Mouse (Mus musculus): ENCODE measurements around the gene Flvcr1. TPM values are rescaled to one million over a fixed set of nuclear protein-coding genes. Genes with fewer than 3 reads are reported as not detected.
"Not testable (repeated sequence)": the region's sequence is repeated elsewhere in the genome, so short reads cannot be mapped to it uniquely, and the experiment has no call there.

Gene Flvcr1
- polyA plus RNA-seq, 1 experiment from 2014 or later: 8.6 TPM

DNA sequence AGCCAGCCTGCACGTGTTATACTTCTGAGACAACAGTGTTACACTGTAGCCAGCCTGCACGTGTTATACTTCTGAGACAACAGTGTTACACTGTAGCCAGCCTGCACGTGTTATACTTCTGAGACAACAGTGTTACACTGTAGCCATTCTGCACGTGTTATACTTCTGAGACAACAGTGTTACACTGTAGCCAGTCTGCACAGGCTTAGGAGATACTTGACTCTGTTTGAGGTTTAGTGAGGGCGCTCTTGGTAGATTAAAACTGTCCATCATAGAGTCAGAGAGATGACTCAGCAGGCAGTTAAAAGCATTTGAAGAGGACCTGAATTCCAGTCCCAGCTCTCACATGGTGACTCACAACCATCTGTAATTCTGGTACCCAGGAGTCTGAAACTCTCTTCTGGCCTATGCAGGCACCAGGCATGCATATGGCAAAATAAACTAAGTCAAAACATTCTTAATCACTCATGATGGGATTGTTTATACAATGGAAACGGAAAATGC is 5.0 kb upstream of the Flvcr1 start:
- WGBS: 87% methylated on average over 6 of the region's 6 CpGs
- H3K4me3 ChIP-seq; DNase-seq (ENCODE audit: low spot score); H3K36me3 ChIP-seq; H3K9me3 ChIP-seq (replicated peaks); H3K27ac ChIP-seq (replicated peaks); H3K27me3 ChIP-seq (ENCODE audit: low read depth, poor library complexity, severe bottlenecking): not testable (repeated sequence)
- H3K4me1 ChIP-seq: peaks cover 16% of the 10 kb centered on the region

DNA sequence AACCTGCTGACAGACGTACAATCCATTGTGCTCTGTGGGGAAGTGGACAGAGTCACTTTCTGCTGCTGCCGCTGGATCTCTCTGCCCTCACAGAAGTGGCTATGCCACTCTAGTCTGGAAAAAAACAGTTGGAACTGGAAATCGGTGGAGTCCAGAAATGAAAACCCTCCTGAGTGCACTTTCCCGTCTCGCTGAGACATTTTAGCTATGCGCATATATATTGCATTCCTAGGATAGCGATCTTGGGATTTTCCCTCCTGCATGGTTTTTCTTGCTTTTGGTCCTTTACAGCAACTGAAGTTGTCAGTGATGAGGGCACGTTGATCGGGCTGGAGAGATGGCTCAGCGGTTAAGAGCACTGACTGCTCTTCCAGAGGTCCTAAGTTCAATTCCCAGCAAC is 4.2 kb upstream of the Flvcr1 start:
- Histone ChIP-seq H3K36me3 (no peaks in the 10 kb centered on the region), H3K9me3 (replicated peaks) (no peaks in the 10 kb centered on the region), H3K27me3 (ENCODE audit: low read depth, poor library complexity, severe bottlenecking) (no peaks in the 10 kb centered on the region), H3K4me3 (no peak overlapping the region), H3K4me1 (peaks cover 15% of the 10 kb centered on the region), H3K27ac (replicated peaks) (no peak overlapping the region)
- 77% methylated on average over 10 of the region's 10 CpGs for WGBS
- DNase-seq (ENCODE audit: low spot score): no peak

DNA sequence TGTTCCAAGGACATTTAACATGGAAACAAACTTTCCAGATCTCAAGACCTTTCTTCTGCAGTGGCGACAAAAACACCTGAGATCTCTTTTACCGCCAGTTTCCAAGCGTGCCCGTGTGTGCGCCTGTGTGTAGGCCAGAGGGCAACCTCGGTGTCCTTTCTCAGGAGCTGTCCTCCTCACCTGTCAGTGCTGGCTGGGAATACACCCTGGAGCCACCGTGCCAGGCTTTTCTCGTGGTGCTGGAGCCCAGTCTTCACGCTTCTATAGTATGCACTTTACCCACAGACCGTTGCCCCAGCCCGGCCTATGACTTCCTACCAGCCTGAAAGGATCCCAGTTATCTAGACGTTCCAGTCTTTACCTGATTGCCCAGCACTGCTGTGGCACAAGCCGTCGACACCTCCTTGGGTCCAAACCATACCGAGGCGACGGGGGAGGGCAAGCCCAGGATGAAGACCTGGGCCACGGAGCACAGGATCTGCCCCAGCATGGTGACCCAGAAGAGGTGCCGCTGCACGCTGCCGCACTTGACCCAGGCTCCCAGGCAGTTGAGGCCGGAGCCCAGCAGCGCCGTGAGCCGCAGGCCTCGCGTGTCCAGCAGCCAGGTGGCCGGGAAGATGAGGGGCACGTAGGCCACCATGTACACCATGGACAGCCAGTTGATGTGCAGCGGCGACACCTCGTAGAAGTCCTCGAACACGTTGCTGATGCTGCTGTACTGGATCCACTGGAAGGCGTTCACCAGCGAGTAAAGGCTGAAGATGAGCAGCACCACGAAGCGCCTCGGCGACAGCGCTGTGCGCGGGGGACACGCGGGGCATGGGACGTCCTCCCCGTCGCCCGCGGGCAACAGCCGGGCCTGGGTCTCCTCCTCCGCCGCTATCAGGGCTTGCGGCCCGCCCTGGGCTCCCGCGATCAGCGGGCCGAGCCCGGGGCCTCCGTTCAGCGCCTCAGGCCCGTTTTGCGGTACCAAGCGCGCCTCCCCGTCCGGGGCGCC is 644 bp downstream of the Flvcr1 start:
- no peaks in the 10 kb centered on the region for H3K27me3 ChIP-seq (ENCODE audit: low read depth, poor library complexity, severe bottlenecking)
- H3K27ac ChIP-seq (replicated peaks): peak overlapping the region; percentile 93
- H3K4me3 ChIP-seq: peak overlapping the region; percentile 87
- WGBS: 2% methylated on average over 69 of the region's 69 CpGs
- H3K9me3 ChIP-seq (replicated peaks): no peaks in the 10 kb centered on the region
- peaks cover 14% of the 10 kb centered on the region for H3K36me3 ChIP-seq
- peaks cover 26% of the 10 kb centered on the region for H3K4me1 ChIP-seq
- no peak for DNase-seq (ENCODE audit: low spot score)

DNA sequence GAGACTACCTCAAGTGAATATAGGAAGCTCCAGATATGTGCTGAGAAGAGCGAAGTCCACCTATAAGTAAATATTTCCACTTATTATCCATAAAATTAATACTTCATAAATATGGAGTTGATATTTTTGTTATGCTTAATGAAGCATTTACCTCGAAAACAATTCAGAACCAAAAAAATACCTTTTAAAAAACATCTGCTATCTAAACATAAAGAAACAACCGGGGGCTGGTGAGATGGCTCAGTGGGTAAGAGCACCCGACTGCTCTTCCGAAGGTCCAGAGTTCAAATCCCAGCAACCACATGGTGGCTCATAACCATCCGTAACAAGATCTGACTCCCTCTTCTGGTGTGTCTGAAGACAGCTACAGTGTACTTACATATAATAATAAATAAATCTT is 2.2 kb downstream of the Flvcr1 start:
- WGBS: 95% methylated on average over 5 of the region's 6 CpGs
- H3K9me3 ChIP-seq (replicated peaks); DNase-seq (ENCODE audit: low spot score); H3K27me3 ChIP-seq (ENCODE audit: low read depth, poor library complexity, severe bottlenecking); H3K4me3 ChIP-seq; H3K27ac ChIP-seq (replicated peaks): not testable (repeated sequence)
- H3K36me3 ChIP-seq: peaks cover 25% of the 10 kb centered on the region
- peaks cover 26% of the 10 kb centered on the region for H3K4me1 ChIP-seq

DNA sequence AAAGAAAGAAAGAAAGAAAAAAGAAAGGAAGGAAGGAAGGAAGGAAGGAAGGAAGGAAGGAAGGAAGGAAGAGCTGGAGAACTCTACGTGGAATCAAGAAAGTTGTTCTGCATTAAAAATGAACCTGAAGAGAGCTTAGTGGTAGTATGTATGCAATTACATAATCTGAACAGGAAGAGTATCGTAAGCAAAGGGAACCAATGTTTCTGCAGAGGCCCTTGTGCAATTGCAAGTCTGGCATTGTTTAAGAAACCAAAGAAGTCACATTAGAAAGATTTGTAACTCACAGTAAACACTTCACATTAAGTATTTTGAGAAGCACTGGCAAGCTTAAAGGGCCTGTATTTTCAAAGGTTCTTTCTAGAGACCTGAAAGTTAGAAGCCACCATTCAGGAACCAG is 2.8 kb downstream of the Flvcr1 start:
- Histone ChIP-seq H3K27ac (replicated peaks) (no peak overlapping the region), H3K4me1 (peaks cover 26% of the 10 kb centered on the region), H3K4me3 (no peak overlapping the region), H3K36me3 (peaks cover 25% of the 10 kb centered on the region), H3K27me3 (ENCODE audit: low read depth, poor library complexity, severe bottlenecking) (no peaks in the 10 kb centered on the region), H3K9me3 (replicated peaks) (no peaks in the 10 kb centered on the region)
- WGBS: 94% methylated on average over 2 of the region's 2 CpGs
- DNase-seq (ENCODE audit: low spot score): no peak

DNA sequence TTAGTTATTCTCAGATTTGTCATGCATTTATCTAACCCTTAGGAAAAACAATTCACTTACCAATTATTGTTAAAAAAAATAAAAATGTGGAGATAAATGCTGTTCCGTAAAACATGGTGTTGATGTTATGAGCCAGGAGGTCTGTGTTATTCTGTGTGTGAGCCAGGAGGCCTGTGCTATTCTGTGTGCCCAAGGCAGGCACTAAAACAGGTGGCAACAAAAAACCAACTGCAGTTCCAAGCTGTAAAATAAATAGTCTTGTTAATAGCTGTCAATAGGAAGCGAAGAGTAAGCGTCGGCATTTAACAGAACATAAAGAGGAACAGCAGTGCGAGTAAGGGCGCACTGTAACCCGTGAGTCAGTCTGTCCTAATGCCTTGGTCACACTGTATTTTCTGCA is 4.9 kb downstream of the Flvcr1 start:
- peaks cover 28% of the 10 kb centered on the region for H3K36me3 ChIP-seq
- no peak for DNase-seq (ENCODE audit: low spot score)
- no peaks in the 10 kb centered on the region for H3K27me3 ChIP-seq (ENCODE audit: low read depth, poor library complexity, severe bottlenecking)
- 93% methylated on average over 7 of the region's 7 CpGs for WGBS
- H3K9me3 ChIP-seq (replicated peaks): no peaks in the 10 kb centered on the region
- H3K4me1 ChIP-seq: peaks cover 16% of the 10 kb centered on the region
- no peak overlapping the region for H3K27ac ChIP-seq (replicated peaks)
- H3K4me3 ChIP-seq: no peak overlapping the region

DNA sequence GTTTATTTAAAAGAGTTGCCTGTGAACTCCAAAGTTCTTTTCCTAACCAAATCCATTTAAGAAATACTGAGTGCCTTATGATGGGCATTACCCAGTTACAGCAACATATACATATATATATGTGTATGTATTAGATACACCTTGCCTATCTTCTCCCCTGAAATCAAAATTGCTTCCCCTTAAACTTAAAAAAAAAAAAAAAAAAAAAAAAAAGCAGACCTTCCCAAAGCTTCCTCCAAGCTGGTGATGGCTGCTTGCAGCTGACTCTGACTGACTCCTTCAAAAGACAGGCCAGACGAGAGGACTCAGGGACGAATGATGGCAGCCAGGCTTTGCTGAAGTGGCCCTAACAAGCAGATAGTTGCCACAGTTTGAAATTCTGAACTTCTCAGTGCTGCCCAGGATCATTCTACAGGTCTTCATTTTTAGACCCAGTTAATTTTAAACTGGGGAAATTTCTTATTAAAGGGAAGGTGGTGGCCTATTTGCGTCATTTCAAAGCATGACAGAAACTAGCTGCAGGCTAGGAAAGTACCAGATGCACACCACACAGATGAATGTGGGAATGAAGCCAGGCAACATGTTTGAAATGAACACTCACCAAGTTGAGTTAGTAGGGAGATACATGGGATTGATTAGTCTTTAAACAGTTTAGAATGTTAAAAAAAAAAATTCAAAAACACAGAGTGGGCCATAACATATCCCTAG is 5.6 kb downstream of the Flvcr1 start:
- no peaks in the 10 kb centered on the region for H3K9me3 ChIP-seq (replicated peaks)
- DNase-seq (ENCODE audit: low spot score): no peak
- no peaks in the 10 kb centered on the region for H3K27me3 ChIP-seq (ENCODE audit: low read depth, poor library complexity, severe bottlenecking)
- peaks cover 12% of the 10 kb centered on the region for H3K4me1 ChIP-seq
- no peak overlapping the region for H3K27ac ChIP-seq (replicated peaks)
- WGBS: 90% methylated on average over 3 of the region's 3 CpGs
- no peak overlapping the region for H3K4me3 ChIP-seq
- H3K36me3 ChIP-seq: peaks cover 29% of the 10 kb centered on the region

DNA sequence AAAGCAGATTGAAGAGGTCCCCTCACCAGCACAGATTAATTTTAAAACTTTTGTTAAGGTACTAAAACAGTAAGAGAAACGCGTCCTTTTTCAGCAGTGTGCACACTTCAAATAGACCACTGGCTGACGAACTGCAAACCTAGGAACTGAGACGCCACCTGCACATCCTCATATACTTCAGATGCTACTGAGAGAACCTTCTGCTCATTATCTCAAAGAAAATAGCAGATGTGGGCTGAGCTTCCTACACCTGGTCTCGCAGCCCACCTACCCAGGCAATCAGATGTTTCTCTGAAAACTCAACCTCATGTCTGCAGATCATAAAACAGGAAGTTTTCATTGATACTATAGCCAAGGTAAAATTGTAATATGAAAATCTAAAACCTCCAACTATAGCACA is 6.2 kb downstream of the Flvcr1 start:
- H3K36me3 ChIP-seq: peaks cover 34% of the 10 kb centered on the region
- H3K27me3 ChIP-seq (ENCODE audit: low read depth, poor library complexity, severe bottlenecking): no peaks in the 10 kb centered on the region
- no peak overlapping the region for H3K27ac ChIP-seq (replicated peaks)
- H3K4me1 ChIP-seq: peaks cover 7% of the 10 kb centered on the region
- H3K9me3 ChIP-seq (replicated peaks): no peaks in the 10 kb centered on the region
- 95% methylated on average over 5 of the region's 5 CpGs for WGBS
- H3K4me3 ChIP-seq: no peak overlapping the region
- DNase-seq (ENCODE audit: low spot score): no peak

DNA sequence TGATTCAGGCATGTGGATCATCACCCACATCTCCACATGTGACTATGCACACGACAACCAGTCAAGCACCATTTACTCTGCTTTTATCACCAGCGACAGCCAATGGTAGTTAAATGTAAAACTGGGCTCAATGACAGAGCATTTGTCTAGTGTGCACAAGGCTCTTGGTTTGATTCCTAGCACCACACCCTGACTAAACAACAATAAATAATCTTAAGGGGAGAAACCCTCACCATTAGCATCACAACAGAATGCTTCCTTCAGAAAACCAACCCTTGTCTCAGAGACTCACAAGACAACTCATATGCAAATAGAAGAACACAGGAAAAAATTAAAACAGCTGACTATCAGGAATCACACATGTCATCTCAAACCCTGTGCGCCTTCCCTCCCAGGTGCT is 11.7 kb downstream of the Flvcr1 start:
- 95% methylated on average over 3 of the region's 3 CpGs for WGBS
- Histone ChIP-seq H3K27me3 (ENCODE audit: low read depth, poor library complexity, severe bottlenecking) (no peaks in the 10 kb centered on the region), H3K36me3 (peaks cover 65% of the 10 kb centered on the region), H3K27ac (replicated peaks) (no peak overlapping the region), H3K4me3 (no peak overlapping the region), H3K4me1 (no peaks in the 10 kb centered on the region), H3K9me3 (replicated peaks) (no peaks in the 10 kb centered on the region)
- no peak for DNase-seq (ENCODE audit: low spot score)

DNA sequence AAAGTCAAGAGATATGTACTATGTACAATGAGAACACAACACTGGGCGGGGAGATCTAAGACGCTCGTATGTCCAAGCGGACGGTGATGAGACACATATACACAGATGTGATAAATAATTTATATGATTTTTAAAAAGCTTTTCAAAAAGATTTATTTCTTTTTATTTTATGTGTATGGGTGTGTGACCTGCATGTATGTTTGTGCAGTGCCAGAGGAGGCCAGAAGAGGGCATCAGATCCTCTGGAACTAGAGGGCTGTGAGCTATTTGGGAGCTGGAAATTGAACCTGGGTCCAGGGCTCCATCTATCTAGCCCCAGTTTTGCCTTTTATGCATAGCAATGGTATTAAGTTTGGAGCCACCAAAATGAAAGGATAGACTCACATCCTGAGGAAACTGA is 17.3 kb downstream of the Flvcr1 start:
- H3K36me3 ChIP-seq: peaks cover 81% of the 10 kb centered on the region
- no peak for DNase-seq (ENCODE audit: low spot score)
- WGBS: 96% methylated on average over 5 of the region's 5 CpGs

DNA sequence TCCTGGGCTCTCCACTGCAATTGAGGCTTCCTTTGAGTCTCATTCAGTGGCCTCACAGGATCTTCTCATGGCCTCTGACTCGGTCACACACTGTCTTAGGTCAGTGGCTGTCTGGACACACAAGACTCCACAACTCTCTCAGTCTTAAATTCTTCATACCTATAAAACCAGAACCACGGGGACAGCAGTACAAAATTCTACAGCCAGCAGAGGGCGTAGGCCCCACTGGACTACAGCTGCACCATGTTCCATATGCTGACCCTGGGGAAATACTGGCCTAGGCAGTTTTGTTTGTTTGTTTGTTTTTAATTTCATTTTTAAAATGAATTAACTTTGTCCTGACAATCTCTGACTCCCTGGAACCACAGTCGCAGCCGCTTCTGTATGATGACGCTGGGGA is 23.8 kb downstream of the Flvcr1 start:
- DNase-seq (ENCODE audit: low spot score): no peak
- WGBS: 66% methylated on average over 6 of the region's 6 CpGs

More for the DNA sequence above, 17.3 kb downstream of the Flvcr1 start:
- Histone ChIP-seq H3K4me3 (no peak overlapping the region), H3K27ac (replicated peaks) (no peak overlapping the region), H3K27me3 (ENCODE audit: low read depth, poor library complexity, severe bottlenecking) (no peaks in the 10 kb centered on the region), H3K9me3 (replicated peaks) (no peaks in the 10 kb centered on the region), H3K4me1 (no peaks in the 10 kb centered on the region)

DNA sequence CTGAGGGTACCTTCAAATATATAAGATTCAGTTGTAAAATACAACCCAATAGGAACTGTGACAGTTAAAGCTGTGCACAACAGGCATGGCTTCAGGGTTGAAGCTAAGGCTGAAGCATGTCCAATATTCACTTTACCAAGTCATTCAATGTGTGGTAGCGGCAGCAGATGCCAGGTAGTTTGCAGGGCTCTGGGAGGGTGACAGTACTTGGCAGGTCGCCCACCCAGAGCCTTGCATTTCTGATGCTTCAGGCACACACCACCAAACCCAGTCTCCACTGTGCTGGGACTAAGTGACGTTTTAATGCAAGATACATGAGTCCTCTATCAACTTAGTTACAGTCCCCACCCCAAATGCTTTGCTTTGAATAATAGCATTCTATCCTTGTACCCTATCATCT is 25.3 kb downstream of the Flvcr1 start:
- 0 out of 2 replicates have a peak, but pooled peaks cover 6% of the 10 kb centered on the region for H3K9me3 ChIP-seq (replicated peaks)
- no peak for DNase-seq (ENCODE audit: low spot score)
- H3K27ac ChIP-seq (replicated peaks): no peak overlapping the region
- H3K27me3 ChIP-seq (ENCODE audit: low read depth, poor library complexity, severe bottlenecking): no peaks in the 10 kb centered on the region
- 86% methylated on average over 3 of the region's 3 CpGs for WGBS
- H3K4me3 ChIP-seq: no peak overlapping the region
- peaks cover 14% of the 10 kb centered on the region for H3K36me3 ChIP-seq
- no peaks in the 10 kb centered on the region for H3K4me1 ChIP-seq

More for the DNA sequence above, 23.8 kb downstream of the Flvcr1 start:
- Histone ChIP-seq H3K4me3 (no peak overlapping the region), H3K4me1 (no peaks in the 10 kb centered on the region), H3K27ac (replicated peaks) (no peak overlapping the region), H3K36me3 (peaks cover 19% of the 10 kb centered on the region), H3K9me3 (replicated peaks) (0 out of 2 replicates have a peak, but pooled peaks cover 6% of the 10 kb centered on the region), H3K27me3 (ENCODE audit: low read depth, poor library complexity, severe bottlenecking) (no peaks in the 10 kb centered on the region)

DNA sequence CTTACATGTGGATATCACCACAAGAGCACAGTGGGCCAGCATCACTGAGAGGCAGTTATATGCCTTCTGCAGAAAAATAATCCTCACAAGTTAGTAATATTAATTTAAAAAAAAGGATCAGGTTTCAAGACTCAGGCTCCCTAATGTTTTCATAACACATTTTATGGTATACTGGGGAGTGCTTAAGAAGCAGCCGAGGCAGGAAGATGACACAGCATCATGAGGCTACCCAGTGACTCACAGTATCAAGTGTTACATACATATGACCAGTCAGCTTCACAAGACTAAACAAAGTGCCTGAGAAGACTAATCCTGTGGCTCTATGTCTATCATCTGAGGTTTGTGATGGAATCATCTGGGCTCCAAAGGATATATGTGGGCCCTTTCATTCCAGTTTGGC is 27.9 kb downstream of the Flvcr1 start:
- 79% methylated on average over 1 of the region's 1 CpGs for WGBS
- DNase-seq (ENCODE audit: low spot score): no peak
- Histone ChIP-seq H3K27me3 (ENCODE audit: low read depth, poor library complexity, severe bottlenecking) (no peaks in the 10 kb centered on the region), H3K36me3 (no peaks in the 10 kb centered on the region), H3K9me3 (replicated peaks) (0 out of 2 replicates have a peak, but pooled peaks cover 6% of the 10 kb centered on the region), H3K4me1 (no peaks in the 10 kb centered on the region), H3K27ac (replicated peaks) (no peak overlapping the region), H3K4me3 (no peak overlapping the region)
